Mouse (Mus musculus): ENCODE results near the gene Fkbp7. TPM values are rescaled to one million over a fixed set of nuclear protein-coding genes. Genes with fewer than 3 reads are reported as not detected.

The Fkbp7 gene
- polyA plus RNA-seq, 1 experiment from 2014 or later: 22.6 TPM

DNA sequence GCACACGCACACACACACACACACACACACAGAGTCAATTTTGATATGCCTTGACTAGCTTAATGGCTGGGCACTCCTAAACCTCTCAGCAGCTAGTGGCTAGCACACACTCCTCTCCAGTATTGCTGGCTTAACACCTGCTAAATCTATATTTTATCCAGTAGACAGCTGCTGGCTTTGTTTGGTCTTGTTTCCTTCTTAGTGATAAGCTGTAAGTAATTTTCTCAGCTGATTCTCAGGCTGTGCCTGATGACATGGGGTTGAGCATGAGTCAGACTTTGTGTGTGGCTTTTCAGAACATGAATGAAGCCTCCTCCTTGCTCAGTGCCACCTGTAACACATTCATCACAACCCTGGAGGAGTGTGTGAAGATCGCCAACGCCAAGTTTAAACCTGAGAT is 14.1 kb upstream of the Fkbp7 start:
- no peak overlapping the region for H3K4me3 ChIP-seq
- no peaks in the 10 kb centered on the region for H3K27me3 ChIP-seq
- no peaks in the 10 kb centered on the region for H3K9me3 ChIP-seq
- H3K27ac ChIP-seq (replicated peaks): no peak overlapping the region
- H3K4me2 ChIP-seq (replicated peaks): no peak overlapping the region
- no peak overlapping the region for H3K9ac ChIP-seq (replicated peaks)
- H3K4me1 ChIP-seq: no peaks in the 10 kb centered on the region
- H3K36me3 ChIP-seq: peaks cover 83% of the 10 kb centered on the region
- 96% methylated on average over 3 of the region's 3 CpGs for WGBS
- ATAC-seq (ENCODE audit: low FRiP score, low read depth): no peak

DNA sequence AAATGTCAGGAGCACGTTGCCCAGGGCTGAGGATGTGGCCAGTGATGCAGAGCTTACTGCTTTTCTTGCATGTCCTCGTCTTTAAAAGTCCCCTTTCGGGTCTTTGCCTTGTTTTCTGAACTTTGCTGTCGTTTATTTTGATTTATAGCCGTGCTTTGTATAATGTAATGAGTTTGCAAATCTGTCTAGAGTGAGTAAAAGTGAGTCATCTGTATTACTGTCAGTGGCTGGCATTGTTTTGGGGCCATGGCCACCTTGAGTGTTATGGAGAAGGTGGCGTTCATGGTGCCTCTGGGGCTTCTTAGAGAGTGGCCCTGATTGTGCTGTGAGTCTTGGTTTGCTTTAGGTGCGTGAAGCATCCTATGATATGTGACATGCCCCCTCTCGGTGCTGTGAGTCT is 9.4 kb upstream of the Fkbp7 start:
- Histone ChIP-seq H3K9me3 (no peaks in the 10 kb centered on the region), H3K27ac (replicated peaks) (no peak overlapping the region), H3K36me3 (peaks cover 55% of the 10 kb centered on the region), H3K9ac (replicated peaks) (no peak overlapping the region), H3K27me3 (no peaks in the 10 kb centered on the region), H3K4me3 (no peak overlapping the region), H3K4me2 (replicated peaks) (no peak overlapping the region), H3K4me1 (no peaks in the 10 kb centered on the region)
- no peak for ATAC-seq (ENCODE audit: low FRiP score, low read depth)
- WGBS: 90% methylated on average over 8 of the region's 8 CpGs

DNA sequence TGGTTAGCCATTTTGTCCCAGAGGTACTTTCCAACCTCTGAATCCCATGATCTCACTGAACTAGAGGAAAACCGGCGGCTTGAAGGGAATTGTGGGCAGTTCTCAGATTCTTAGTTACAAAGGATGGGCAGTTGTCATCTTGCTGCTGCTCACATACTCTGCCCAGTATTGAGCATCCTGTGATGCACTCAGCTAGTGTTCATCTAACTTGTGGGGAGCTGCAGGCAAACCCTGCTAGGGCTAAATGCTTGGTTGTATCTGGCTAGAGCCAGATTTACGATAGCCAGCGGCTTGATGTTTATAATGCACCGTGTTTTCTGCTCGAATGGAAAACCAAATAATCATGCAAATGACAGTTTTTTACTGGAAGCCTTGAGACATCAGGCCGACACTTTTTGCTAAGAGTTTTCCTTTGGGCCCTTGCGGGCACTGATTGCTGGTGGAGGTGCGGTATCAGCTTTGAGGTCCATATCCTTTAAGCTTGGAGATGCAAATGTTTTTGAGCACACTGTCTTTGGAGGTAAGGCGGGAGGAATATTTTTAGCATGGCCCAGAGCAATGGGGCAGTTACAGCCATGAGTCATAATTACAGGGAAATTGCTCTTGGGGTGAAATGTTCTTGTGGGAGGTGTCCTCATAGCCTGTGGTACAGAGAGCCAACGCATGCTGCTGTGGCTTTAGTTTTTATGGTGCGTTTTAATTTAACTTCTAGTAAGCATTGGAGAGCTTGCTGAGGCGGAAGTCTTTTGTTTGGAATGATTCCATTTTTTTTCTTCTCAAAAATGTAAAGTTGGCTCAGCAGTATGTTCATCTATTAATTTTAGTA is 3.7 kb upstream of the Fkbp7 start:
- Histone ChIP-seq H3K4me3 (peak overlapping the region; percentile 68), H3K36me3 (0 out of 2 replicates have a peak, but pooled peaks cover 3% of the 10 kb centered on the region), H3K9ac (replicated peaks) (peak overlapping the region; percentile 91), H3K9me3 (no peaks in the 10 kb centered on the region), H3K27me3 (no peaks in the 10 kb centered on the region), H3K27ac (replicated peaks) (no peak overlapping the region), H3K4me2 (replicated peaks) (peak overlapping the region; percentile 60), H3K4me1 (peaks cover 17% of the 10 kb centered on the region)
- no peak for ATAC-seq (ENCODE audit: low FRiP score, low read depth)
- 68% methylated on average over 13 of the region's 13 CpGs for WGBS

DNA sequence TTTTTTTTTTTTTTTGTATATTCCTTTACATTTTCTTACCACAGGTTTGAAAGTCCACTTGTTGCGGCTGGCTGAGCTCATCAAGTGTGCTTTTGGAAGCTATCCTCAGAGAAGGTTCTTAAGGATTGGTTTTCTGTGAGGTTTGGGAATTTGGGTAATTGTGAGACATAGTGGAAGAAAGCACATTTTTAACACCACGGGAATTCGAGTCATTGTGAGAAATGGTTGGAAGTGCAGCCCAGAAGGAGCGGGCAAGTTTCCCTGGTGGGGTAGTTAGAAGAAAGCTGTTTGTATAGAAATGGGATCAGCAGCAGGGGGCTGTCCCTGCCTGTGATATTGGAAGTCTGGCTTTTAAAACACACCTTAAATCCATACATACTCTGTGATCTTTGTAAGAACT is 3.0 kb upstream of the Fkbp7 start:
- 17% methylated on average over 4 of the region's 4 CpGs for WGBS
- peak overlapping the region; percentile 68 for H3K4me3 ChIP-seq
- no peaks in the 10 kb centered on the region for H3K27me3 ChIP-seq
- H3K9ac ChIP-seq (replicated peaks): peak overlapping the region; percentile 91
- no peak for ATAC-seq (ENCODE audit: low FRiP score, low read depth)
- H3K36me3 ChIP-seq: no peaks in the 10 kb centered on the region
- H3K4me2 ChIP-seq (replicated peaks): peak overlapping the region; percentile 60
- H3K9me3 ChIP-seq: no peaks in the 10 kb centered on the region
- peaks cover 17% of the 10 kb centered on the region for H3K4me1 ChIP-seq
- no peak overlapping the region for H3K27ac ChIP-seq (replicated peaks)

DNA sequence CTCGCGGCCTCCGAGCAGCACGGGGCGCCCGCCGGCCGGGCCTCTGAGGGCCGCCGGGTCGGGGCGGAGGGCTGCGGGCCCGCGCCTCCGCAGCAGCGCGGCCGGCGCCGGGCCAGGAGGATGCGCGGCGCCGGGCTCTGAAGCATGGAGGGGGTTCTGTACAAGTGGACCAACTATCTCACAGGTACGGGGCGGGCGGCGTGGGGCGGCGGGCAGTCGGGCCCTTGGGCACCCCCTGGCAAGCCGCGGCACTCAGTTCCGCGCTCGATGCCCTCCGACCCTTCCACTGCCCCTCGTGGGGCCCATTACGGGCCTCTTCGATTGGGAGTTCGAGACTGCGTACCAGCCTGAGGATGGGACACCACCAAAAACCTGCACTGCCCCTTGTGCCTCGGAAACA is 2.5 kb upstream of the Fkbp7 start:
- Histone ChIP-seq H3K27ac (replicated peaks) (peak overlapping the region; percentile 81), H3K36me3 (no peaks in the 10 kb centered on the region), H3K9ac (replicated peaks) (peak overlapping the region; percentile 91), H3K4me1 (peaks cover 17% of the 10 kb centered on the region), H3K4me3 (peak overlapping the region; percentile 68), H3K27me3 (no peaks in the 10 kb centered on the region), H3K9me3 (no peaks in the 10 kb centered on the region), H3K4me2 (replicated peaks) (peak overlapping the region; percentile 60)
- ATAC-seq (ENCODE audit: low FRiP score, low read depth): peak; percentile 59; the same call in 1 of the 2 replicates
- under 1% methylated on average over 38 of the region's 44 CpGs for whole genome bisulfite sequencing

DNA sequence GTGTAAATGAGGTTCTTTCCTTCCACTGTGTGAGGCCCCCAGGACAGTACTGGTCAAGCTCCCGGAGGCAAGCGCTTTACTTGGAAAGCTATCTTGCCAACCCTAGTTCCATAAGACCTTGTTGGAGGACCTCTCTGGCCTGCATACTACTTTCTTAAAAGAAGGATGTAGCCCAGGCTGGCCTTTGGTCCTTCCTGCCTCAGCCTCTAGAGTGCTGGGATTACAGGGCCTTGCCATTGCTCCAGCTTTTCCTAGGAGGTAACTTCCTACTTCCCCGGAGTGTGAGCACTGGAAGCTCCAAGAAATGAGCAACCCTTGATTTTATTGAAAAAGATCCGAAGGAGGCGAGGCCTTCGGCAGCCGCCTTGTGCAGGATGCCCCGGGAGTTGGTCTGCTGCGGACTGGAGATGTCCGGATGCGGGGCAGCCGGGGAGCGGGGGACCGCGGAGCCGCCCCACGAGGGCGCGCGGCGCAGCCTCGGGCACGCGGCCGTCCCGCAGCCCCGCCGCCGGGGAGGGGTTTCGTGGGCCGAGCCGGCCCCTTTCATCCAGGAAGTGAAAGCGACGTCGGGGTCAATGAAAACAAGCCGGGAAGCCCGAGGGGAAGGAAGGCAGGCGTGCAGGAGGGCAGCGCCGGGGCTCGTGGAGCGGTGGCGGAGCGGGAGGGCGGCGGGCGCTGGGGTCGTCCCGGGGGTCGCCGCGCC is 2.0 kb upstream of the Fkbp7 start, which contains the start of gene Plekha3:
Plekha3 (plus strand) TSS at position 557 of the 703 bp plus-strand sequence.
- peak within 1 kb of the TSS; percentile 60 for H3K4me2 ChIP-seq (replicated peaks)
- peak within 1 kb of the TSS; percentile 68 for H3K4me3 ChIP-seq
- H3K27ac ChIP-seq (replicated peaks): peak within 1 kb of the TSS; percentile 81
- peak; percentile 70 for ATAC-seq (ENCODE audit: low FRiP score, low read depth)
- no peaks in the 10 kb centered on the region for H3K27me3 ChIP-seq
- H3K4me1 ChIP-seq: peaks cover 17% of the 10 kb centered on the region
- H3K9me3 ChIP-seq: no peaks in the 10 kb centered on the region
- WGBS: 6% methylated on average over 43 of the region's 52 CpGs
- H3K9ac ChIP-seq (replicated peaks): peak within 1 kb of the TSS; percentile 91
- H3K36me3 ChIP-seq: no peaks in the 10 kb centered on the region

DNA sequence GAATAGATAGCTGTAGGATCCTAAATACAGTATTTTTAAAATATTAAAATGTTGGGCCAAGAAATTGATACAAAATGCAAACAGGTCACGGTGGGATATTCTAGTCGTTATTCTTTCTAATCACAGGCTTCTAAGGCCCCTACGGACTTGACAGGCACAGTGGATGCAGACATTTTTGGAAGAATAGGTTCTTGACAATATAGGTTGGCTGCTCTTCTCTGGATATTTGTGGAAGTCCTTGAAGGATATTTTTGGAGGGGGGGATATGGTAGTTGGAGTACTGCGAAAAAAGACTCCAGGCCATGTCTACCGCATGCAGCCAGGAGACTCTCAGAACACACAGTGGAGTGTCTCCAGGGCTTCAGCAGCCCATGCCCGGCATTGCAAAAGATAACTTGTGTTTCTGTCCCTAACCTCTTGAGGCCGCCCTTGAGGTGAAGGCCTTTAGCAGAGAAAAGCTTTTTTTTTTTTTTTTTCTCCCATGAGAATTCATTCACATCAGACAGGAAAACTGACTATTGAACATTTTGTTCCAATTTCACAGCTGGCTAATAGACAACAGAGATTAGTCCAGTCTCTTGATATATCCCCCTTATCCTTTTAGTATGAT is 661 bp upstream of the Fkbp7 start:
- H3K4me2 ChIP-seq (replicated peaks): peak overlapping the region; percentile 57
- H3K9me3 ChIP-seq: no peaks in the 10 kb centered on the region
- no peaks in the 10 kb centered on the region for H3K27me3 ChIP-seq
- H3K27ac ChIP-seq (replicated peaks): peak overlapping the region; percentile 56
- no peak overlapping the region for H3K9ac ChIP-seq (replicated peaks)
- whole genome bisulfite sequencing: 41% methylated on average over 7 of the region's 7 CpGs
- peaks cover 17% of the 10 kb centered on the region for H3K4me1 ChIP-seq
- peak overlapping the region; percentile 43 for H3K4me3 ChIP-seq
- ATAC-seq (ENCODE audit: low FRiP score, low read depth): no peak
- H3K36me3 ChIP-seq: no peaks in the 10 kb centered on the region

DNA sequence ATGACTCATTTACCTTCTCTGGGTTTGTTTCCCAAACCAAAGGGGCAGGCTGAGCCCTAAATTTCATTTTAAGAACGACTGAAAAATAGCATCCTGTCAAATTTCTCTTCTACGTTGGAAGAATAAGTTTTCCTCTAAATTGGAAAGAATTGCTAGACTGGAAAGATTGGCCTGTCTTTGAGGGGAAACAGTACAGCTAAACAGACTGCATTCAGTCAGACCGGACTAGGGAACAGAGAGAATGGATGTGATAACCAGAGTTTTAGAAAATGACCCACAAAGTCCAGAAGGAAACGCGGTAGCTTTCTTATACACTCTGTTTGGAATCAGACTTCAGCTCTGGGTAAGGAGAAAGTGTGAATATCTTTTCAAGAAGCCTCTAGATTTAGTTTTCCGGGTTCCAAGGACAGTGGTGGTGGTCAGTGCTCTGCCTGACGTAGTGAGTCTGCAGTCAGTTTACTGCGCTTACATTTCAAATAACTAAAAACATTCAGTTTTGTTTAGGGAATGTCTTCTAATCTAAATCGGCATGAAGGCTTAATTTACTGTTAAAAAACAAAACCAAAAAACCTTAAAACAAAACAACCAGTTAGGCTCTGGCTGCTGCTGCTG is 676 bp downstream of the Fkbp7 start:
- H3K9me3 ChIP-seq: no peaks in the 10 kb centered on the region

DNA sequence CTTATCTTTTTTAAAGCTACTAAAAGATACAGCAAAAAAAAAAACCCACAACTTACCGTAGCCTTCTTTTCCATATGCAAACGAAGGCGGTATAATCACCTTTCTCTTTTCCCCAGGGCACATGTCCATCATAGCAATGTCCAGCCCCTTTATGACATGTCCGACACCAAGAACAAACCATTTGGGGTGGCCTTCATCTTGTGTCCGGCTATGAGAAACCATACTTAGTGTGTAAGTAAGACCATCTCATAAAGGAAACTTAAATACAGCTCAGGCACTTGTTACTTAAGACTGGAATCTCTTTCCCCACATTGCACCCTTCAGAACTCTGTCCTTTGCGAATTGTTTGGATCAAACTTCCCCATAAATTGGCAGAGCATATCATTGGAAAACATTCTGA is 1.3 kb downstream of the Fkbp7 start:
- peak overlapping the region; percentile 57 for H3K4me2 ChIP-seq (replicated peaks)
- no peaks in the 10 kb centered on the region for H3K27me3 ChIP-seq
- 88% methylated on average over 6 of the region's 6 CpGs for WGBS
- H3K9me3 ChIP-seq: no peaks in the 10 kb centered on the region
- H3K27ac ChIP-seq (replicated peaks): no peak overlapping the region
- peaks cover 13% of the 10 kb centered on the region for H3K4me1 ChIP-seq
- no peak overlapping the region for H3K9ac ChIP-seq (replicated peaks)
- H3K4me3 ChIP-seq: peak overlapping the region; percentile 43
- H3K36me3 ChIP-seq: no peaks in the 10 kb centered on the region
- no peak for ATAC-seq (ENCODE audit: low FRiP score, low read depth)

More for the DNA sequence above, 676 bp downstream of the Fkbp7 start:
- ATAC-seq (ENCODE audit: low FRiP score, low read depth): no peak
- WGBS: 46% methylated on average over 9 of the region's 9 CpGs
- H3K4me2 ChIP-seq (replicated peaks): peak overlapping the region; percentile 57
- peak overlapping the region; percentile 43 for H3K4me3 ChIP-seq
- H3K4me1 ChIP-seq: peaks cover 17% of the 10 kb centered on the region
- peak overlapping the region; percentile 51 for H3K9ac ChIP-seq (replicated peaks)
- peak overlapping the region; percentile 62 for H3K27ac ChIP-seq (replicated peaks)
- no peaks in the 10 kb centered on the region for H3K36me3 ChIP-seq
- no peaks in the 10 kb centered on the region for H3K27me3 ChIP-seq

DNA sequence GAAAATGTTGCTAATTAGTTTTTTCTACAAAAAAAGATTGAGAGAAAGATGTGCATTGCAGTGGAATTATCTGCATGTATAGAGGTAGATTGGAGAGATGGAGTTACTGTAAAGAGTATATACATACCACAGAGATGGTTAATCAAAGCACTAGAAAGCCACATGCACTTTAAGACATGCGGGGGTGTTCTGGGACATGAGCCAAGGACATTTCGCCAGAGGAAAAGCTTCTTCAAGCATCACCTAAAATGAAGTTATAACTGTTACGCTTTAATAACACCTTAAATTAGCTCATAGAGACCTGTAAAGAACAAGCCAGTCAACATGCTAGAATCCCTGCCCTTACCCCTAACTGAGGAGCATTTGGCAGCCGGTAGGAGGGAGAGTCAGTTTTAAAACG is 5.7 kb downstream of the Fkbp7 start:
- H3K27ac ChIP-seq (replicated peaks): no peak overlapping the region
- WGBS: 88% methylated on average over 5 of the region's 5 CpGs
- H3K4me2 ChIP-seq (replicated peaks): no peak overlapping the region
- H3K9ac ChIP-seq (replicated peaks): no peak overlapping the region
- no peaks in the 10 kb centered on the region; the same call in 1 of the 2 replicates for H3K4me1 ChIP-seq
- H3K4me3 ChIP-seq: no peak overlapping the region
- H3K9me3 ChIP-seq: no peaks in the 10 kb centered on the region
- no peak for ATAC-seq (ENCODE audit: low FRiP score, low read depth)
- H3K27me3 ChIP-seq: no peaks in the 10 kb centered on the region
- peaks cover 26% of the 10 kb centered on the region for H3K36me3 ChIP-seq

DNA sequence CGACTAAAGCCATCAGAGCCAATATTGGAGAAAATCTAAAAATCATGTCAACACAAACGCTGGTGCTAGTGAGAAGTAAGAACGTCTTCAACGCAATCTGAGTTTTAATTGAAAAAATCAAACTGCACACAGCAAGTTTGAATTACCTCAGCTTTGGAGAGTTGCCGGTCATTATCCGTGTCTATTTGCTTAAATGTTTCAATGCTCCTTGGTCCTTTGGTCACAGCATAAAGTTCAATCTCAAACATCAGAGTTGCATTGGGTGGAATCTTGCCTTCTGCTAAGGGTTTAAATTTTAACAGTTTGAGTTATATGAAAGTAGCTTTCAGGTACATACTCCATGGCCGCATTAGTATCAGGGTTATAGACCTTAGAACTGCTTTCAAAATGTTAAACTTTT is 7.4 kb downstream of the Fkbp7 start:
- no peaks in the 10 kb centered on the region for H3K27me3 ChIP-seq
- no peak overlapping the region for H3K4me3 ChIP-seq
- no peak overlapping the region for H3K4me2 ChIP-seq (replicated peaks)
- H3K9ac ChIP-seq (replicated peaks): no peak overlapping the region
- ATAC-seq (ENCODE audit: low FRiP score, low read depth): no peak
- no peak overlapping the region for H3K27ac ChIP-seq (replicated peaks)
- H3K9me3 ChIP-seq: no peaks in the 10 kb centered on the region
- 95% methylated on average over 7 of the region's 7 CpGs for WGBS
- no peaks in the 10 kb centered on the region for H3K4me1 ChIP-seq
- peaks cover 32% of the 10 kb centered on the region for H3K36me3 ChIP-seq
